ENCODE assay signal across 27 mouse cellular contexts in the genomic region with DNA sequence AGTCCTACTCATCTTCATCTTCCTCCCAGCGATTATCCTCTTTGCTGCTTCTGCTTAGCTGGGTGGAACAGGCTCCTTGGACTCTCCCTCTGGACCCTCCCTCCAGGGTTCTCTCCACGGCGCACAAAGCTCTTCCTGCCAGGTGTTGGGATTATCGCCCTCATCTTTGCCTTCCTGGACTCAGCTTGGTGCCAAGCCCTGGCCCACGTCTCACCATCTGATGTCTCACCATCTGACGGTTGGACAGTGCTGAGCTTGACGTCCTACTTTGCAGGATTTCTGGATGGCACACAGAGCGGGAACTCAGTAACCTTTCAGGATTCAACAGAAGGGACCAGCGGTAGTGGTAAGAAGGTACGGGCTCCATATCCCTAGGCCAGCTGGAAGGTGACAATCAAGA. TPM values are rescaled to one million over a fixed set of nuclear protein-coding genes. Genes with fewer than 3 reads are reported as not detected.
DNase-seq lines count a peak whose midpoint lies in the region; ATAC-seq and TF ChIP-seq lines count a peak whose summit lies in the region.
"Had no signal": no experiment of that assay in that cellular context is flagged by ENCODE, and none has a peak within 500 bp of the region (broad histone marks: within the 10 kb centered on the region; RNA-seq: fewer than 3 reads in every experiment).

No protein-coding gene starts in this region.

- no peak for TF ChIP-seq POLR2A in cerebellum, adult 2 months (IDR thresholded peaks at IDR 0.05; ENCODE audit: borderline replicate concordance, insufficient read depth, low read length)

- WGBS in cerebellum, adult 2 months = 13% methylated on average over 10 of the region's 10 CpGs

- H3K4me1 ChIP-seq in cerebellum, adult 2 months (ENCODE audit: control insufficient read depth, insufficient read depth, low read length) = peaks cover 21% of the 10 kb centered on the region
- H3K4me1 ChIP-seq: embryonic facial prominence, embryonic 15.5 days; forebrain, embryonic 10.5 days; heart, embryonic 13.5 days; hindbrain, embryonic 15.5 days had no signal

- H3K27ac ChIP-seq in cerebellum, adult 2 months (ENCODE audit: insufficient read depth, low read length) = peak overlapping the region; percentile 68
- H3K27ac ChIP-seq: embryonic facial prominence, embryonic 15.5 days; forebrain, embryonic 10.5 days; heart, embryonic 13.5 days; hindbrain, embryonic 15.5 days had no signal

- TF ChIP-seq CTCF in cerebellum, adult 2 months (IDR thresholded peaks at IDR 0.05; ENCODE audit: borderline replicate concordance, insufficient read depth, low read depth, low read length) = no peak

- no peak for DNase-seq in cerebellum, postnatal 4 days (ENCODE audit: low spot score in 2 of 2)
- DNase-seq in brain, adult 2 months (ENCODE audit: low read depth, low spot score) = peak; percentile 88
- peak; percentile 65 to 79 for DNase-seq in cerebellum, adult 2 months
- DNase-seq in cerebellum, postnatal 10 days = peak; percentile 66 to 76
- DNase-seq in Muller cell, postnatal 12 days (ENCODE audit: inconsistent ontology term) = no peak
- DNase-seq in right cerebral cortex, postnatal 36 days (ENCODE audit: low spot score in 2 of 2) = no peak
- DNase-seq in gastrocnemius, adult 18-20 months (ENCODE audit: low spot score) = no peak
- DNase-seq: B cell, adult 2 months; embryo, embryonic 11 days; gastrocnemius, postnatal 36 days; heart, adult 11 months; heart, postnatal 36 days; kidney, adult 8-10 months had no signal

- no peak overlapping the region for H3K4me3 ChIP-seq in cerebellum, adult 2 months (replicated peaks; ENCODE audit: insufficient read depth, low read depth, low read length)
- H3K4me3 ChIP-seq: embryonic facial prominence, embryonic 15.5 days; erythroblast, embryonic 14.5 days; forebrain, embryonic 10.5 days; heart, embryonic 13.5 days; hindbrain, embryonic 15.5 days had no signal

- ATAC-seq in cerebellum, adult (ENCODE audit: insufficient number of reproducible peaks, low FRiP score, low TSS enrichment) = peak; percentile 62; the same call in 1 of the 2 replicates
- ATAC-seq: CD4-positive, CD25-positive, alpha-beta regulatory T cell, adult 4 months; forebrain, embryonic 14.5 days; intestine, embryonic 16.5 days had no signal

- H3K27me3 ChIP-seq in cerebellum, adult 2 months (ENCODE audit: control insufficient read depth, insufficient read depth, low read length) = no peaks in the 10 kb centered on the region
- H3K27me3 ChIP-seq: embryonic facial prominence, embryonic 15.5 days; heart, embryonic 13.5 days; hindbrain, embryonic 15.5 days had no signal

RNA-seq across cellular contexts. Expression of gene Cebpe, which starts 9.7 kb away (rescaled TPM):
- polyA plus RNA-seq in cerebellum, adult 2 months (2012; rRNA removed) = 0.08 TPM in 2 replicates
- not detected for total RNA-seq in gastrocnemius, adult 18-20 months (2021)
- total RNA-seq: adrenal gland, postnatal 14 days; gastrocnemius, postnatal 36 days; heart, postnatal 36 days had no signal
- polyA plus RNA-seq: CD4-positive, CD25-positive, alpha-beta regulatory T cell, adult 4 months; embryonic facial prominence, embryonic 15.5 days; forebrain, embryonic 10.5 days; forebrain, embryonic 14.5 days; heart, embryonic 13.5 days; heart, postnatal 0 days; hindbrain, embryonic 11.5 days; hindbrain, embryonic 15.5 days; intestine, embryonic 16.5 days had no signal

RNA-seq across cellular contexts. Expression of gene Gm29776, which starts 23.1 kb away (rescaled TPM):
- 0.03 and 0.08 TPM in 2 replicates for polyA plus RNA-seq in cerebellum, adult 2 months (2012; rRNA removed)
- not detected for total RNA-seq in gastrocnemius, adult 18-20 months (2021)
- total RNA-seq: adrenal gland, adult 18-20 months; adrenal gland, postnatal 14 days; gastrocnemius, postnatal 36 days; heart, postnatal 36 days had no signal
- polyA plus RNA-seq: CD4-positive, CD25-positive, alpha-beta regulatory T cell, adult 4 months; erythroblast, embryonic 14.5 days; forebrain, embryonic 10.5 days; G1E had no signal

RNA-seq across cellular contexts. Expression of gene Acin1, which starts 35.0 kb away (rescaled TPM):
- polyA plus RNA-seq in cerebellum, adult 2 months (2012; rRNA removed) = 199 and 207 TPM in 2 replicates
- total RNA-seq in gastrocnemius, adult 18-20 months (2021) = 10 to 100 TPM; 62.6 to 72.6 TPM

RNA-seq across cellular contexts. Expression of gene 1700123O20Rik, which starts 35.7 kb away (rescaled TPM):
- polyA plus RNA-seq in cerebellum, adult 2 months (2012; rRNA removed) = 45.2 and 51.0 TPM in 2 replicates
- total RNA-seq in gastrocnemius, adult 18-20 months (2021) = 10 to 100 TPM in 1 of 2 experiments, 1 to 10 TPM in 1; 7.8 to 10.6 TPM

Comparison
In these comparisons a context has a peak if more than half of its experiments do, and no peak if none do; other contexts are left out.
1. DNase-seq: peak in brain, adult 2 months (single experiment), cerebellum, adult 2 months (2 of 2) and cerebellum, postnatal 10 days (2 of 2); none in cerebellum, postnatal 4 days (0 of 2), Muller cell, postnatal 12 days (single experiment), right cerebral cortex, postnatal 36 days (0 of 2) and gastrocnemius, adult 18-20 months (single experiment).